Mouse (Mus musculus): ENCODE data around the gene Tmem141. TPM values are rescaled to one million over a fixed set of nuclear protein-coding genes. Genes with fewer than 3 reads are reported as not detected.

Gene Tmem141
- polyA plus RNA-seq, 2 experiments: 9.4 to 9.8 TPM

DNA sequence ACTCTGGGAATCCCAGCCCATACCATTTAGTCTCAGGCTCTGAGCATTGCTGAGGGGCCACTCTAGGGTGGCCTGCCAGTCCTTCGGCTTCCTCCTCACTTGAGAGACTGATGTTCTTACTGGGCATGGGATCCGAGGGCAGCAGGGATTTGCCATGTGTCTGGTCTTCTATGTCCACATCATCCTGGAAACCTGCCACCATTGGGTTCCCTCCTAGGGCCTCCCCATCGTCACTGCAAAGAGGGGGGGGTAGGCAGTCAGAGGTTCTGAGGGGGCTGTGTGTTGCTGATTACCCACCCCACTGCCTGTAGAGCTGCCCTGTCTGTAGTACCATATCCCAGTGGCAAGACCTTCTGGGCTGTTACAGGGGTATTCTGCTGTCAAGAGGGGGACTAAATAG lies 36.2 kb downstream of the Tmem141 start:
- DNase-seq (ENCODE audit: low read depth in 3 of 3, low spot score in 3 of 3): no peak
- Histone ChIP-seq H3K27ac (no peak overlapping the region), H3K36me3 (replicated peaks; ENCODE audit: control insufficient read depth, insufficient read depth, low read depth) (peaks cover 7% of the 10 kb centered on the region), H3K27me3 (ENCODE audit: control insufficient read depth, insufficient read depth, low read length) (peaks cover 5% of the 10 kb centered on the region), H3K4me1 (replicated peaks; ENCODE audit: control insufficient read depth in 2 of 2, insufficient read depth in 2 of 2, low read length in 1 of 2) (0 out of 4 replicates have a peak, but pooled peaks cover 0 to 2% of the 10 kb centered on the region in 2 experiments), H3K9me3 (ENCODE audit: control insufficient read depth, low read length) (no peaks in the 10 kb centered on the region), H3K4me3 (ENCODE audit: insufficient read depth in 1 of 2, low read depth in 2 of 2, low read length in 2 of 2) (no peak overlapping the region), H3K4me2 (ENCODE audit: low read depth) (no peak overlapping the region), H3K9ac (replicated peaks) (no peak overlapping the region)
- ATAC-seq (ENCODE audit: insufficient read depth): no peak
- TF ChIP-seq EP300 (IDR thresholded peaks at IDR 0.05; ENCODE audit: low read depth): no peak
- TF ChIP-seq CTCF (IDR thresholded peaks at IDR 0.05; ENCODE audit: low read depth): no peak
- WGBS (ENCODE audit: insufficient replicate concordance): 70% methylated on average over 3 of the region's 3 CpGs

DNA sequence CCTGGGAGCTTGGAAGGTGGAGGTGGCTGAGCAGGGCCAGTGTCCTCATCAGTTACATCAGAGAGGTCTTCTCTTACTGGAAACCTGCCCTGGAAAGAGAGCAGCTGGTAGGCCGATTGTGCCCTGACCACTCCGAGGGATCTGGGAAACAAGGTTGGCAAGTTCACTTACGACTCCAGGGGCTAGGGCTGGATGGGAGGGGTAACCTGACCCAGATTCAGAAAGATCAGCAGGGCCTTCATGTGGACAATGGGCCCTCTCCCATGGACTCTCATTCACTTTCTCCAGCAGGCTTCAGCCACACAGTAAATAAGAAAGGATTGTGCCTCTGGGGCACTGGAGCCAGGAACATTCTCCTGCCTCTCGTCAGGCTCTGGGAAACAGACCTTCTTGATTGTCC lies 36.9 kb downstream of the Tmem141 start:
- no peaks in the 10 kb centered on the region for H3K9me3 ChIP-seq (ENCODE audit: control insufficient read depth, low read length)
- 81% methylated on average over 4 of the region's 4 CpGs for WGBS (ENCODE audit: insufficient replicate concordance)
- no peak for ATAC-seq (ENCODE audit: insufficient read depth)
- H3K4me1 ChIP-seq (replicated peaks; ENCODE audit: control insufficient read depth in 2 of 2, insufficient read depth in 2 of 2, low read length in 1 of 2): 0 out of 4 replicates have a peak, but pooled peaks cover 0 to 2% of the 10 kb centered on the region in 2 experiments
- H3K4me2 ChIP-seq (ENCODE audit: low read depth): no peak overlapping the region
- peaks cover 13% of the 10 kb centered on the region for H3K27me3 ChIP-seq (ENCODE audit: control insufficient read depth, insufficient read depth, low read length)
- no peak for TF ChIP-seq EP300 (IDR thresholded peaks at IDR 0.05; ENCODE audit: low read depth)
- no peak for TF ChIP-seq CTCF (IDR thresholded peaks at IDR 0.05; ENCODE audit: low read depth)
- no peak overlapping the region for H3K27ac ChIP-seq
- no peak overlapping the region for H3K4me3 ChIP-seq (ENCODE audit: insufficient read depth in 1 of 2, low read depth in 2 of 2, low read length in 2 of 2)
- no peak overlapping the region for H3K9ac ChIP-seq (replicated peaks)
- no peak for DNase-seq (ENCODE audit: low read depth in 3 of 3, low spot score in 3 of 3)
- H3K36me3 ChIP-seq (replicated peaks; ENCODE audit: control insufficient read depth, insufficient read depth, low read depth): peaks cover 7% of the 10 kb centered on the region

DNA sequence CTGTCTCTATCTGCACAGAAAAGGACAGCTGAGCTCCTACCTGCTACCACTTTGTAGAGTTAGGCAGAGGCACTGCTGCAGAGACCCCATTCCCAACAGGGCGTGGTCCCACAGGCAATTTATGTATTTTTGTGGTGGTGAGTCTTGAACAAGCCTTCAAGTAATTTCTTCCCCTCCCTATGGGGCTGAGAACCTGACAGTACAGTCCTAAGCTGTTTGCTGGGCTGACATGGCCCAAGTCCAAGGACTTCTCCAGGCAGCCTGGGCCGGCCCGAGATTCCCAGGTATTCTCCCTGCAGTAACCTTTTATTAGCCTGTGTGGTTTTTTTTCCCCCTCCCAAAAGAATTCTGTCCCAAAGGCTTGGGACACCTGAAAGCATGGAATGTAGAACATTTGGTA lies 37.7 kb downstream of the Tmem141 start:
- H3K4me1 ChIP-seq (replicated peaks; ENCODE audit: control insufficient read depth in 2 of 2, insufficient read depth in 2 of 2, low read length in 1 of 2): 0 out of 4 replicates have a peak, but pooled peaks cover 0 to 2% of the 10 kb centered on the region in 2 experiments
- no peak for DNase-seq (ENCODE audit: low read depth in 3 of 3, low spot score in 3 of 3)
- TF ChIP-seq CTCF (IDR thresholded peaks at IDR 0.05; ENCODE audit: low read depth) (no peak), EP300 (IDR thresholded peaks at IDR 0.05; ENCODE audit: low read depth) (no peak)
- 80% methylated on average over 3 of the region's 3 CpGs for WGBS (ENCODE audit: insufficient replicate concordance)
- peaks cover 7% of the 10 kb centered on the region for H3K36me3 ChIP-seq (replicated peaks; ENCODE audit: control insufficient read depth, insufficient read depth, low read depth)
- no peak overlapping the region for H3K4me3 ChIP-seq (ENCODE audit: insufficient read depth in 1 of 2, low read depth in 2 of 2, low read length in 2 of 2)
- no peaks in the 10 kb centered on the region for H3K9me3 ChIP-seq (ENCODE audit: control insufficient read depth, low read length)
- H3K27me3 ChIP-seq (ENCODE audit: control insufficient read depth, insufficient read depth, low read length): peaks cover 20% of the 10 kb centered on the region
- H3K9ac ChIP-seq (replicated peaks): no peak overlapping the region
- H3K27ac ChIP-seq: no peak overlapping the region
- no peak for ATAC-seq (ENCODE audit: insufficient read depth)
- no peak overlapping the region for H3K4me2 ChIP-seq (ENCODE audit: low read depth)

DNA sequence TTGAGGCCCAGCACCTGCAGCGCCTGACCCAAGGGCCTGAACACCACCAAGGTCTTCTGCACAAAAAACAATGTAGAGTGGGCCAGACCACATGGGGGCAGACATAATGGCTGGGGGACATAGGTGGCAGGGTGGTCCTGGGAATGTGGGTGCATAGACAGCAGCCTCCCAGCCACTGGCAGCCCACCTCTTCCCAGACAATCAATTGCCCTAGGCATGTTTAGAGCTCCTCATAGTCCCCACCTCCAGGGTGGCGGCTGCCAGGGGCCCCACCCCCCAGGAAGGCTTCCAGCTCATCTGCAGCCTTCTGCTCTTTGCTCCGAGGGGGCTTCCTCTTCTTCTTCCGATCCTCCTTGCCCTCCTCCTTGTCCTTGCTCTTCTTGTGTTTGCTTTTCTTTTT lies 38.2 kb downstream of the Tmem141 start:
- DNase-seq (ENCODE audit: low read depth in 3 of 3, low spot score in 3 of 3): no peak
- no peaks in the 10 kb centered on the region for H3K9me3 ChIP-seq (ENCODE audit: control insufficient read depth, low read length)

DNA sequence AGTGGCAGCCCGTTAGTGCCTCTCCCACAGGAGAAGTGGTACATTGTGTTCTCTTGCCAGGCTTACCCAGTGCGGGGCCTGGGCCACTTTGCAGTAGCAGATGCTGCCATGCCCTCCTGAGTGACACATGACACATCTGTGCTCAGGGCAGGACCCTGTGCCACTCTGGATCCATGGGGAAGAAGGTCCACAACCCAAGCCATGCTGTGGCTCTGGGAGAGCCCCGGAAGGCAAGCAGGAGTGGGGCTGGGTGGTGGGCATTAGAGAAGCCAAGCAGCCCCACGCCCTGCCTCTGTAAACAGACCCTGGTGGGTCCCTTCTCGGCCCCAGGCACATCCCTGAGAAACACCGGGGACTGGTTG lies 38.7 kb downstream of the Tmem141 start:
- WGBS (ENCODE audit: insufficient replicate concordance): 64% methylated on average over 6 of the region's 6 CpGs
- no peak overlapping the region for H3K9ac ChIP-seq (replicated peaks)

More for the DNA sequence above, 38.2 kb downstream of the Tmem141 start:
- ATAC-seq (ENCODE audit: insufficient read depth): no peak
- WGBS (ENCODE audit: insufficient replicate concordance): 58% methylated on average over 4 of the region's 4 CpGs
- no peak for TF ChIP-seq EP300 (IDR thresholded peaks at IDR 0.05; ENCODE audit: low read depth)
- TF ChIP-seq CTCF (IDR thresholded peaks at IDR 0.05; ENCODE audit: low read depth): no peak
- no peak overlapping the region for H3K27ac ChIP-seq
- H3K27me3 ChIP-seq (ENCODE audit: control insufficient read depth, insufficient read depth, low read length): peaks cover 26% of the 10 kb centered on the region
- no peak overlapping the region for H3K9ac ChIP-seq (replicated peaks)
- H3K4me3 ChIP-seq (ENCODE audit: insufficient read depth in 1 of 2, low read depth in 2 of 2, low read length in 2 of 2): no peak overlapping the region
- 0 out of 4 replicates have a peak, but pooled peaks cover 0 to 2% of the 10 kb centered on the region in 2 experiments for H3K4me1 ChIP-seq (replicated peaks; ENCODE audit: control insufficient read depth in 2 of 2, insufficient read depth in 2 of 2, low read length in 1 of 2)
- peaks cover 7% of the 10 kb centered on the region for H3K36me3 ChIP-seq (replicated peaks; ENCODE audit: control insufficient read depth, insufficient read depth, low read depth)
- H3K4me2 ChIP-seq (ENCODE audit: low read depth): no peak overlapping the region

More for the DNA sequence above, 38.7 kb downstream of the Tmem141 start:
- H3K4me3 ChIP-seq (ENCODE audit: insufficient read depth in 1 of 2, low read depth in 2 of 2, low read length in 2 of 2): no peak overlapping the region
- no peak overlapping the region for H3K27ac ChIP-seq
- no peak for TF ChIP-seq CTCF (IDR thresholded peaks at IDR 0.05; ENCODE audit: low read depth)
- no peak for TF ChIP-seq EP300 (IDR thresholded peaks at IDR 0.05; ENCODE audit: low read depth)
- no peak for DNase-seq (ENCODE audit: low read depth in 3 of 3, low spot score in 3 of 3)
- H3K36me3 ChIP-seq (replicated peaks; ENCODE audit: control insufficient read depth, insufficient read depth, low read depth): peaks cover 7% of the 10 kb centered on the region
- peaks cover 30% of the 10 kb centered on the region for H3K27me3 ChIP-seq (ENCODE audit: control insufficient read depth, insufficient read depth, low read length)
- ATAC-seq (ENCODE audit: insufficient read depth): no peak
- no peaks in the 10 kb centered on the region for H3K9me3 ChIP-seq (ENCODE audit: control insufficient read depth, low read length)
- H3K4me2 ChIP-seq (ENCODE audit: low read depth): no peak overlapping the region
- 0 out of 4 replicates have a peak, but pooled peaks cover 0 to 2% of the 10 kb centered on the region in 2 experiments for H3K4me1 ChIP-seq (replicated peaks; ENCODE audit: control insufficient read depth in 2 of 2, insufficient read depth in 2 of 2, low read length in 1 of 2)

Measured in liver, embryonic 14.5 days (tissue).